Mouse (Mus musculus): ENCODE results near the gene Eif3i. TPM values are rescaled to one million over a fixed set of nuclear protein-coding genes. Genes with fewer than 3 reads are reported as not detected.

Eif3i gene
- total RNA-seq (2022): 100 to 1,000 TPM; 174 to 190 (median 182) TPM

- peak; percentile 76 for DNase-seq
Measured at GRCm38 (mm10) chr4:129600233-129601158, at the start of gene Eif3i, which contains the start of gene Tmem234. Eif3i (minus strand) TSS chr4:129600648. Tmem234 (plus strand) TSS chr4:129600668.

GRCm38 (mm10) chr4:129648656-129649055, 48.2 kb upstream of the Eif3i start:
- no peak for DNase-seq

GRCm38 (mm10) chr4:129645204-129645603, 44.8 kb upstream of the Eif3i start:
- no peak for DNase-seq

- no peak for DNase-seq
Measured at GRCm38 (mm10) chr4:129641756-129642155, 41.3 kb upstream of the Eif3i start.

- peak; percentile 96 for DNase-seq
Measured at GRCm38 (mm10) chr4:129640638-129641467, 40.4 kb upstream of the Eif3i start, which contains the start of gene Txlna. Txlna (minus strand) TSS chr4:129641065.

GRCm38 (mm10) chr4:129640101-129640637, 39.7 kb upstream of the Eif3i start:
- no peak for DNase-seq

- no peak for DNase-seq
Measured at GRCm38 (mm10) chr4:129639221-129639620, 38.8 kb upstream of the Eif3i start.

- no peak for DNase-seq
Measured at GRCm38 (mm10) chr4:129633852-129634251, 33.4 kb upstream of the Eif3i start.

- DNase-seq: no peak
Measured at GRCm38 (mm10) chr4:129631867-129632266, 31.4 kb upstream of the Eif3i start.

GRCm38 (mm10) chr4:129630944-129631343, 30.5 kb upstream of the Eif3i start:
- no peak for DNase-seq

- DNase-seq: no peak
Measured at GRCm38 (mm10) chr4:129626035-129626434, 25.6 kb upstream of the Eif3i start.

GRCm38 (mm10) chr4:129625496-129625895, 25.0 kb upstream of the Eif3i start:
- no peak for DNase-seq

- no peak for DNase-seq
Measured at GRCm38 (mm10) chr4:129625029-129625370, 24.6 kb upstream of the Eif3i start.

- DNase-seq: peak; percentile 87
Measured at GRCm38 (mm10) chr4:129624281-129625028, 24.0 kb upstream of the Eif3i start.

- no peak for DNase-seq
Measured at GRCm38 (mm10) chr4:129623681-129624091, 23.2 kb upstream of the Eif3i start, which contains the start of gene Ccdc28b. Ccdc28b (minus strand) TSS chr4:129623947.

- DNase-seq: no peak
Measured at GRCm38 (mm10) chr4:129622803-129623535, 22.5 kb upstream of the Eif3i start.

GRCm38 (mm10) chr4:129622120-129622802, 21.8 kb upstream of the Eif3i start:
- DNase-seq: no peak

- no peak for DNase-seq
Measured at GRCm38 (mm10) chr4:129621283-129621841, 20.9 kb upstream of the Eif3i start.

GRCm38 (mm10) chr4:129620419-129621282, 20.2 kb upstream of the Eif3i start:
- no peak for DNase-seq

Data from adrenal gland, adult 8-10 months (tissue).